ENCODE assay signal across 8 mouse cellular contexts in genomic region chr2:127133621-127134461, GRCm38 (mm10). TPM values are rescaled to one million over a fixed set of nuclear protein-coding genes. Genes with fewer than 3 reads are reported as not detected.
DNase-seq lines count a peak whose midpoint lies in the region; ATAC-seq and TF ChIP-seq lines count a peak whose summit lies in the region.

Gene Ncaph, minus strand, starts transcription at chr2:127133954.

- H3K79me2 ChIP-seq in C2C12 (ENCODE audit: control insufficient read depth, insufficient read depth), result peaks cover 49% of the 10 kb centered on the region

- no peaks in the 10 kb centered on the region for H3K9me3 ChIP-seq in erythroblast, embryonic 14.5 days (ENCODE audit: control insufficient read depth, low read length)
- no peaks in the 10 kb centered on the region for H3K9me3 ChIP-seq in heart, embryonic 13.5 days
- H3K9me3 ChIP-seq in liver, embryonic 12.5 days (replicated peaks), result no peaks in the 10 kb centered on the region
- H3K9me3 ChIP-seq in stomach, embryonic 15.5 days, result no peaks in the 10 kb centered on the region

- no peaks in the 10 kb centered on the region for H3K27me3 ChIP-seq in C2C12 (ENCODE audit: control insufficient read depth, insufficient read depth, insufficient read length)
- no peaks in the 10 kb centered on the region for H3K27me3 ChIP-seq in erythroblast, embryonic 14.5 days (ENCODE audit: control insufficient read depth)
- no peaks in the 10 kb centered on the region for H3K27me3 ChIP-seq in heart, embryonic 13.5 days (replicated peaks)
- no peaks in the 10 kb centered on the region for H3K27me3 ChIP-seq in liver, embryonic 12.5 days (replicated peaks)
- no peaks in the 10 kb centered on the region for H3K27me3 ChIP-seq in stomach, embryonic 15.5 days (replicated peaks)

- peak within 1 kb of the TSS; percentile 95 for H3K27ac ChIP-seq in heart, embryonic 13.5 days (replicated peaks)
- peak within 1 kb of the TSS; percentile 97 for H3K27ac ChIP-seq in liver, embryonic 12.5 days
- peak within 1 kb of the TSS; percentile 93 for H3K27ac ChIP-seq in stomach, embryonic 15.5 days

- H3K79me3 ChIP-seq in C2C12 (ENCODE audit: low read depth), result peaks cover 42% of the 10 kb centered on the region

- DNase-seq in brain, embryonic 14.5 days (ENCODE audit: low read depth), result peak; percentile 95
- peak; percentile 97 for DNase-seq in kidney, postnatal 10 days
- peak; percentile 94 for DNase-seq in natural killer cell, adult 2 months (ENCODE audit: low spot score in 2 of 2)

- H3K4me3 ChIP-seq in C2C12 (ENCODE audit: insufficient read depth, poor library complexity, severe bottlenecking), result peak within 1 kb of the TSS; percentile 68
- peak within 1 kb of the TSS; percentile 89 for H3K4me3 ChIP-seq in erythroblast, embryonic 14.5 days (replicated peaks)
- peak within 1 kb of the TSS; percentile 87 for H3K4me3 ChIP-seq in heart, embryonic 13.5 days
- H3K4me3 ChIP-seq in liver, embryonic 12.5 days, result peak within 1 kb of the TSS; percentile 89
- H3K4me3 ChIP-seq in stomach, embryonic 15.5 days (replicated peaks), result peak within 1 kb of the TSS; percentile 78

- H3K9ac ChIP-seq in heart, embryonic 13.5 days, result peak within 1 kb of the TSS; percentile 89
- peak within 1 kb of the TSS; percentile 88 for H3K9ac ChIP-seq in liver, embryonic 12.5 days
- peak within 1 kb of the TSS; percentile 68 for H3K9ac ChIP-seq in stomach, embryonic 15.5 days

- peak within 1 kb of the TSS; percentile 98 for H3ac ChIP-seq in C2C12 (ENCODE audit: control insufficient read depth, insufficient read length, low read depth)

- no peaks in the 10 kb centered on the region for H3K36me3 ChIP-seq in C2C12 (ENCODE audit: control insufficient read depth, insufficient read depth)
- H3K36me3 ChIP-seq in erythroblast, embryonic 14.5 days (ENCODE audit: control insufficient read depth), result peaks cover 54% of the 10 kb centered on the region
- H3K36me3 ChIP-seq in heart, embryonic 13.5 days, result 0 out of 2 replicates have a peak, but pooled peaks cover 3% of the 10 kb centered on the region
- H3K36me3 ChIP-seq in liver, embryonic 12.5 days, result peaks cover 32% of the 10 kb centered on the region
- no peaks in the 10 kb centered on the region; the same call in 1 of the 2 replicates for H3K36me3 ChIP-seq in stomach, embryonic 15.5 days

- H3K4me2 ChIP-seq in heart, embryonic 13.5 days, result peak within 1 kb of the TSS; percentile 77
- H3K4me2 ChIP-seq in liver, embryonic 12.5 days, result peak within 1 kb of the TSS; percentile 78
- peak within 1 kb of the TSS; percentile 67 for H3K4me2 ChIP-seq in stomach, embryonic 15.5 days

- 2% methylated on average over 57 of the region's 57 CpGs for WGBS in heart, embryonic 13.5 days
- 1% methylated on average over 57 of the region's 57 CpGs for WGBS in liver, embryonic 12.5 days (ENCODE audit: insufficient replicate concordance)
- WGBS in stomach, embryonic 15.5 days, result 1% methylated on average over 57 of the region's 57 CpGs

- TF ChIP-seq POLR2A in brain, embryonic 14.5 days (IDR thresholded peaks at IDR 0.05; ENCODE audit: borderline replicate concordance, extremely low read depth, insufficient read depth, insufficient read length, poor library complexity, severe bottlenecking), result peak; percentile 40; the same call in 1 of the 2 replicates

- H3K4me1 ChIP-seq in erythroblast, embryonic 14.5 days (ENCODE audit: control insufficient read depth), result peaks cover 64% of the 10 kb centered on the region
- H3K4me1 ChIP-seq in heart, embryonic 13.5 days, result peaks cover 66% of the 10 kb centered on the region
- peaks cover 78% of the 10 kb centered on the region for H3K4me1 ChIP-seq in liver, embryonic 12.5 days
- peaks cover 19% of the 10 kb centered on the region for H3K4me1 ChIP-seq in stomach, embryonic 15.5 days

- TF ChIP-seq CTCF in C2C12 (IDR thresholded peaks at IDR 0.05; ENCODE audit: control insufficient read depth, insufficient read depth, insufficient read length), result no peak
- no peak for TF ChIP-seq CTCF in brain, embryonic 14.5 days (IDR thresholded peaks at IDR 0.05; ENCODE audit: borderline replicate concordance, extremely low read depth, insufficient read depth, insufficient read length)

- peak; percentile 87 for ATAC-seq in heart, embryonic 13.5 days (ENCODE audit: extremely low read depth, insufficient number of reproducible peaks, low FRiP score, low TSS enrichment)
- peak; percentile 93 for ATAC-seq in liver, embryonic 12.5 days
- peak; percentile 90 for ATAC-seq in stomach, embryonic 15.5 days (ENCODE audit: insufficient read depth, low FRiP score, low read depth)

TF ChIP-seq in C2C12, 6 proteins besides CTCF, POLR2A, EP300 and RAD21:
- no peak for TF ChIP-seq MYOD1 (IDR thresholded peaks at IDR 0.05; ENCODE audit: control insufficient read depth, insufficient read length, low read depth)
- TF ChIP-seq MAX (IDR thresholded peaks at IDR 0.05), result peak; percentile 52

RNA-seq across cellular contexts. Expression of gene Ncaph, which starts in this region (rescaled TPM):
- polyA plus RNA-seq in C2C12 (2012; fragmentation: generic; extraction: Trizol), result 34.6 TPM
- polyA plus RNA-seq in brain, embryonic 14.5 days (2012; rRNA removed), result 18.5 and 28.6 TPM in 2 replicates
- 3.9 and 6.2 TPM in 2 replicates for polyA plus RNA-seq in erythroblast, embryonic 14.5 days (2012)
- polyA plus RNA-seq in heart, embryonic 13.5 days (2015; fragmentation: Nextera tagmentation; extraction: Ambion mirVana), result 51.2 and 53.3 TPM in 2 replicates
- 73.3 and 75.2 TPM in 2 replicates for polyA plus RNA-seq in liver, embryonic 12.5 days (2016; fragmentation: Nextera tagmentation; extraction: Ambion mirVana)
- polyA plus RNA-seq in stomach, embryonic 15.5 days (2015; fragmentation: Nextera tagmentation; extraction: Ambion mirVana), result 73.9 and 78.8 TPM in 2 replicates

Comparison
In these comparisons a context has a peak if more than half of its experiments do, and no peak if none do; other contexts are left out.
1. Peak in every context shown above with its lines: DNase-seq, ATAC-seq, H3K4me3 ChIP-seq and H3K27ac ChIP-seq.